15 mouse cellular contexts compared by ENCODE assay signal in the genomic region with DNA sequence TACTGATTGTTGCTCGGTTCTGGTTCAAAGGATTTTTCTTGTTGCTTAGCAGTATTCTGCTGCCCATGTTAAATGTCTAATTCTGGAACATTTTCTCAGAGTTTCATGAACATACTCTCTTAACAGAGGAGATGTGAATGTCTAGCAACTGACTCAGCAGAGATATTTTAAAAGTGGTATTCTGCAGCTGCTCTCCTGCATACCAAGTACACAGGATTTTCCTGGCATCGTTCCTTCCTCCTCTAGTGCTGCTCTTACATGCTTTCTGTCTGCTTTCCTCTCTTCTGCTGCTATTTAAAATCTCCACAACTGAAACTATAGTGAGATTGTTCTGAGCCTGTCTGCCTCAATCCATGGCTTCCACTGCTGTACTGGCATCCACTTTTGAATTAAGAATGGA. TPM values are rescaled to one million over a fixed set of nuclear protein-coding genes. Genes with fewer than 3 reads are reported as not detected.
DNase-seq lines count a peak whose midpoint lies in the region; TF ChIP-seq lines count a peak whose summit lies in the region.
"Had no signal": no experiment of that assay in that cellular context is flagged by ENCODE, and none has a peak within 500 bp of the region (broad histone marks: within the 10 kb centered on the region; RNA-seq: fewer than 3 reads in every experiment).

No protein-coding gene starts in this region.

- no peak for TF ChIP-seq CTCF in layer of hippocampus, adult 2 months (conservative IDR thresholded peaks at IDR 0.05)
- TF ChIP-seq CTCF in brain, embryonic 14.5 days (IDR thresholded peaks at IDR 0.05; ENCODE audit: borderline replicate concordance, extremely low read depth, insufficient read depth, insufficient read length): no peak

- peak; percentile 8 for DNase-seq in layer of hippocampus, adult 2 months (ENCODE audit: low spot score in 2 of 2)
- DNase-seq in layer of hippocampus, postnatal 36 days: no peak
- DNase-seq in brain, embryonic 14.5 days (ENCODE audit: low read depth): peak; percentile 1
- DNase-seq in left cerebral cortex, adult 9 months (ENCODE audit: low spot score in 2 of 2): peak; percentile 30 to 38
- peak; percentile 11 to 56 for DNase-seq in right cerebral cortex, postnatal 36 days (ENCODE audit: low spot score in 2 of 2)
- DNase-seq in cerebellum, adult 11 months: no peak
- DNase-seq in thymus, postnatal 36 days: no peak
- DNase-seq: adrenal gland, adult 8-10 months; lung, postnatal 10 days had no signal

- no peak overlapping the region for H3K4me3 ChIP-seq in layer of hippocampus, adult 2 months
- H3K4me3 ChIP-seq: midbrain, embryonic 12.5 days had no signal

- TF ChIP-seq POLR2A in brain, embryonic 14.5 days (IDR thresholded peaks at IDR 0.05; ENCODE audit: borderline replicate concordance, extremely low read depth, insufficient read depth, insufficient read length, poor library complexity, severe bottlenecking): no peak

- H3K27ac ChIP-seq in layer of hippocampus, adult 2 months: no peak overlapping the region
- H3K27ac ChIP-seq: midbrain, embryonic 12.5 days had no signal

RNA-seq across cellular contexts. Expression of a gene that starts 16.7 kb away (rescaled TPM):
- total RNA-seq in layer of hippocampus, adult 2 months (2021): not detected
- total RNA-seq in layer of hippocampus, postnatal 36 days (2021): not detected
- polyA plus RNA-seq in brain, embryonic 14.5 days (2012; rRNA removed): 0.06 and 0.29 TPM in 2 replicates
- total RNA-seq: common myeloid progenitor, adult 5-6 weeks had no signal
- polyA plus RNA-seq: intestine, embryonic 16.5 days; large intestine, adult 2 months; liver, embryonic 11.5 days; midbrain, embryonic 12.5 days; thymus, postnatal 0 days had no signal

RNA-seq across cellular contexts. Expression of a gene that starts 55.6 kb away (rescaled TPM):
- 1 to 10 TPM; 6.0 to 6.9 TPM for total RNA-seq in layer of hippocampus, adult 2 months (2021)
- 1 to 10 TPM; 5.4 to 6.2 TPM for total RNA-seq in layer of hippocampus, postnatal 36 days (2021)
- 7.6 and 8.4 TPM in 2 replicates for polyA plus RNA-seq in brain, embryonic 14.5 days (2012; rRNA removed)

Comparison
In these comparisons a context has a peak if more than half of its experiments do, and no peak if none do; other contexts are left out.
1. DNase-seq: peak in layer of hippocampus, adult 2 months (2 of 2), brain, embryonic 14.5 days (single experiment), left cerebral cortex, adult 9 months (2 of 2) and right cerebral cortex, postnatal 36 days (2 of 2); none in layer of hippocampus, postnatal 36 days (0 of 2), cerebellum, adult 11 months (single experiment) and thymus, postnatal 36 days (0 of 2).